Mouse (Mus musculus) limb, embryonic 10.5 days (tissue): ENCODE results near the gene Acod1. TPM values are rescaled to one million over a fixed set of nuclear protein-coding genes. Genes with fewer than 3 reads are reported as not detected.

Experiments
- DNase-seq: peaks from one replicate; pipeline ENCODE4 v3.0.0-alpha.2; 2017; ENCODE audit warnings: low spot score
- H3K27ac ChIP-seq: fragments of 300-500 bp; sonication (generic); 2 replicates; pipeline ENCODE4 v1.5.1; 2016; ENCODE audit warnings: mild to moderate bottlenecking
- H3K27me3 ChIP-seq: fragments of 300-500 bp; sonication (generic); 2 replicates; pipeline ENCODE4 v1.6.1; 2016; ENCODE audit warnings: low read depth, mild to moderate bottlenecking; ENCODE audit not compliant: poor library complexity, severe bottlenecking
- H3K36me3 ChIP-seq: fragments of 300-500 bp; sonication (generic); 2 replicates; pipeline ENCODE4 v1.6.1; 2016; ENCODE audit warnings: mild to moderate bottlenecking, moderate library complexity
- H3K4me1 ChIP-seq: fragments of 300-500 bp; sonication (generic); 2 replicates; pipeline ENCODE4 v1.6.1; 2016
- H3K4me3 ChIP-seq: fragments of 300-500 bp; sonication (generic); 2 replicates; pipeline ENCODE4 v1.5.1; 2016; ENCODE audit warnings: mild to moderate bottlenecking, moderate library complexity
- H3K9me3 ChIP-seq: fragments of 300-500 bp; sonication (generic); replicated peaks from 2 replicates; pipeline ENCODE4 v1.6.1; 2016; ENCODE audit warnings: mild to moderate bottlenecking
- WGBS: fragments of 180-500 bp; shearing (Covaris S2); methylation state at CpG from one replicate; pipeline ENCODE4 v1.1.7; 2016; 5-methylcytosine and 5-hydroxymethylcytosine counted together
- polyA plus RNA-seq: library from polyadenylated mRNA; unstranded; fragments of >200 nt; fragmentation: Nextera tagmentation; extraction: Ambion mirVana; gene quantifications from 2 replicates; pipeline ENCODE4 v1.2.1, GENCODE M21; 2016

Gene Acod1
- not detected in 2 replicates for polyA plus RNA-seq

GRCm38 (mm10) chr14:103046677-103047076 is at the start of gene Acod1:
Gene Acod1, plus strand, starts transcription at chr14:103046977.
- 85% methylated on average over 2 of the region's 2 CpGs for WGBS
- no peaks in the 10 kb centered on the region for H3K9me3 ChIP-seq
- H3K4me3 ChIP-seq, result no peak within 1 kb of the TSS
- no peak for DNase-seq
- H3K27me3 ChIP-seq, result no peaks in the 10 kb centered on the region
- H3K36me3 ChIP-seq, result no peaks in the 10 kb centered on the region
- no peaks in the 10 kb centered on the region for H3K4me1 ChIP-seq
- H3K27ac ChIP-seq, result no peak within 1 kb of the TSS

GRCm38 (mm10) chr14:103007737-103008136 is 39.0 kb upstream of the Acod1 start:
- Histone ChIP-seq H3K4me1 (peaks cover 4% of the 10 kb centered on the region; the same call in 1 of the 2 replicates), H3K4me3 (no peak overlapping the region), H3K9me3 (no peaks in the 10 kb centered on the region), H3K36me3 (no peaks in the 10 kb centered on the region), H3K27ac (no peak overlapping the region), H3K27me3 (no peaks in the 10 kb centered on the region)
- DNase-seq, result no peak
- WGBS, result 96% methylated on average over 4 of the region's 4 CpGs

GRCm38 (mm10) chr14:103011782-103012181 is 35.0 kb upstream of the Acod1 start:
- 42% methylated on average over 5 of the region's 5 CpGs for WGBS
- Histone ChIP-seq H3K9me3 (no peaks in the 10 kb centered on the region), H3K36me3 (no peaks in the 10 kb centered on the region), H3K4me3 (no peak overlapping the region), H3K27me3 (no peaks in the 10 kb centered on the region), H3K27ac (no peak overlapping the region), H3K4me1 (peaks cover 9% of the 10 kb centered on the region; the same call in 1 of the 2 replicates)
- no peak for DNase-seq

- Histone ChIP-seq H3K4me1 (peaks cover 9% of the 10 kb centered on the region; the same call in 1 of the 2 replicates), H3K36me3 (no peaks in the 10 kb centered on the region), H3K27ac (no peak overlapping the region), H3K27me3 (no peaks in the 10 kb centered on the region), H3K9me3 (no peaks in the 10 kb centered on the region), H3K4me3 (no peak overlapping the region)
- DNase-seq, result peak; percentile 51
- WGBS, result 30% methylated on average over 4 of the region's 4 CpGs
Observed at GRCm38 (mm10) chr14:103012563-103013150, 34.1 kb upstream of the Acod1 start.

- no peak for DNase-seq
Observed at GRCm38 (mm10) chr14:103017009-103017408, 29.8 kb upstream of the Acod1 start.

GRCm38 (mm10) chr14:103020046-103020445 is 26.7 kb upstream of the Acod1 start:
- H3K27ac ChIP-seq, result no peak overlapping the region
- H3K9me3 ChIP-seq, result no peaks in the 10 kb centered on the region
- DNase-seq, result no peak
- 77% methylated on average over 2 of the region's 2 CpGs for WGBS
- no peaks in the 10 kb centered on the region for H3K27me3 ChIP-seq
- no peaks in the 10 kb centered on the region for H3K36me3 ChIP-seq
- H3K4me1 ChIP-seq, result no peaks in the 10 kb centered on the region
- no peak overlapping the region for H3K4me3 ChIP-seq

More at GRCm38 (mm10) chr14:103017009-103017408, 29.8 kb upstream of the Acod1 start:
- H3K36me3 ChIP-seq, result no peaks in the 10 kb centered on the region
- no peak overlapping the region for H3K27ac ChIP-seq
- no peaks in the 10 kb centered on the region for H3K27me3 ChIP-seq
- 0 out of 2 replicates have a peak, but pooled peaks cover 6% of the 10 kb centered on the region for H3K4me1 ChIP-seq
- H3K4me3 ChIP-seq, result no peak overlapping the region
- no peaks in the 10 kb centered on the region for H3K9me3 ChIP-seq
- whole genome bisulfite sequencing, result 71% methylated on average over 5 of the region's 5 CpGs

- no peak overlapping the region for H3K4me3 ChIP-seq
- H3K27ac ChIP-seq, result no peak overlapping the region
- no peaks in the 10 kb centered on the region for H3K9me3 ChIP-seq
- no peaks in the 10 kb centered on the region for H3K27me3 ChIP-seq
- no peaks in the 10 kb centered on the region for H3K4me1 ChIP-seq
- 88% methylated on average over 2 of the region's 2 CpGs for WGBS
- no peaks in the 10 kb centered on the region for H3K36me3 ChIP-seq
- no peak for DNase-seq
Observed at GRCm38 (mm10) chr14:103029203-103029602, 17.6 kb upstream of the Acod1 start.

- no peak overlapping the region for H3K27ac ChIP-seq
- H3K4me3 ChIP-seq, result no peak overlapping the region
- no peaks in the 10 kb centered on the region for H3K36me3 ChIP-seq
- no peaks in the 10 kb centered on the region for H3K4me1 ChIP-seq
- WGBS, result 82% methylated on average over 10 of the region's 10 CpGs
- no peaks in the 10 kb centered on the region for H3K9me3 ChIP-seq
- no peaks in the 10 kb centered on the region for H3K27me3 ChIP-seq
- no peak for DNase-seq
Observed at GRCm38 (mm10) chr14:103033271-103033823, 13.4 kb upstream of the Acod1 start.

- Histone ChIP-seq H3K4me3 (no peak overlapping the region), H3K4me1 (no peaks in the 10 kb centered on the region), H3K36me3 (no peaks in the 10 kb centered on the region), H3K27me3 (no peaks in the 10 kb centered on the region), H3K27ac (no peak overlapping the region), H3K9me3 (no peaks in the 10 kb centered on the region)
- 91% methylated on average over 9 of the region's 9 CpGs for WGBS
- no peak for DNase-seq
Observed at GRCm38 (mm10) chr14:103034076-103034475, 12.7 kb upstream of the Acod1 start.

- WGBS, result 89% methylated on average over 3 of the region's 3 CpGs
- DNase-seq, result no peak
- no peak overlapping the region for H3K4me3 ChIP-seq
- H3K4me1 ChIP-seq, result no peaks in the 10 kb centered on the region
- H3K27ac ChIP-seq, result no peak overlapping the region
- no peaks in the 10 kb centered on the region for H3K9me3 ChIP-seq
- H3K36me3 ChIP-seq, result no peaks in the 10 kb centered on the region
- no peaks in the 10 kb centered on the region for H3K27me3 ChIP-seq
Observed at GRCm38 (mm10) chr14:103037016-103037415, 9.8 kb upstream of the Acod1 start.

- Histone ChIP-seq H3K36me3 (no peaks in the 10 kb centered on the region), H3K4me3 (no peak overlapping the region), H3K9me3 (no peaks in the 10 kb centered on the region), H3K27ac (no peak overlapping the region), H3K4me1 (no peaks in the 10 kb centered on the region), H3K27me3 (no peaks in the 10 kb centered on the region)
- WGBS, result 92% methylated on average over 11 of the region's 11 CpGs
- no peak for DNase-seq
Observed at GRCm38 (mm10) chr14:103048292-103049086, 1.7 kb downstream of the Acod1 start.

GRCm38 (mm10) chr14:103051159-103051769 is 4.5 kb downstream of the Acod1 start:
- Histone ChIP-seq H3K27ac (no peak overlapping the region), H3K27me3 (no peaks in the 10 kb centered on the region), H3K4me3 (no peak overlapping the region), H3K9me3 (no peaks in the 10 kb centered on the region), H3K4me1 (0 out of 2 replicates have a peak, but pooled peaks cover 3% of the 10 kb centered on the region), H3K36me3 (no peaks in the 10 kb centered on the region)
- peak; percentile 75 for DNase-seq
- WGBS, result 36% methylated on average over 8 of the region's 8 CpGs

GRCm38 (mm10) chr14:103054731-103055130 is 8.0 kb downstream of the Acod1 start:
- H3K9me3 ChIP-seq, result no peaks in the 10 kb centered on the region

More at GRCm38 (mm10) chr14:103054731-103055130, 8.0 kb downstream of the Acod1 start:
- Histone ChIP-seq H3K27ac (no peak overlapping the region), H3K4me1 (0 out of 2 replicates have a peak, but pooled peaks cover 3% of the 10 kb centered on the region), H3K4me3 (no peak overlapping the region), H3K27me3 (no peaks in the 10 kb centered on the region), H3K36me3 (no peaks in the 10 kb centered on the region)
- DNase-seq, result no peak
- 85% methylated on average over 13 of the region's 13 CpGs for WGBS
